Mouse (Mus musculus) limb, embryonic 15.5 days (tissue): ENCODE results near the gene Lmtk2. TPM values are rescaled to one million over a fixed set of nuclear protein-coding genes. Genes with fewer than 3 reads are reported as not detected.

ENCODE experiments used
- ATAC-seq: fragments of 200-750 bp; cut with Nextera tagmentation; 2 replicates; pipeline ENCODE4 v1.8.0; 2017; ENCODE audit warnings: low read depth, moderate TSS enrichment; ENCODE audit not compliant: insufficient number of reproducible peaks, low FRiP score, low TSS enrichment
- H3K27ac ChIP-seq: fragments of 300-500 bp; sonication (generic); 2 replicates; pipeline ENCODE4 v1.5.1; 2015; ENCODE audit warnings: moderate library complexity, mild to moderate bottlenecking, inconsistent platforms
- H3K27me3 ChIP-seq: fragments of 300-500 bp; sonication (generic); 2 replicates; pipeline ENCODE4 v1.6.1; 2015; ENCODE audit warnings: inconsistent platforms
- H3K36me3 ChIP-seq: fragments of 300-500 bp; sonication (generic); 2 replicates; pipeline ENCODE4 v1.6.1; 2015; ENCODE audit warnings: inconsistent platforms
- H3K4me1 ChIP-seq: fragments of 300-500 bp; sonication (generic); 2 replicates; pipeline ENCODE4 v1.6.1; 2015; ENCODE audit warnings: inconsistent platforms
- H3K4me2 ChIP-seq: fragments of 300-500 bp; sonication (generic); 2 replicates; pipeline ENCODE4 v1.6.1; 2015; ENCODE audit warnings: mild to moderate bottlenecking, inconsistent platforms
- H3K4me3 ChIP-seq: fragments of 300-500 bp; sonication (generic); 2 replicates; pipeline ENCODE4 v1.5.1; 2015; ENCODE audit warnings: mild to moderate bottlenecking, inconsistent platforms
- H3K9ac ChIP-seq: fragments of 300-500 bp; sonication (generic); 2 replicates; pipeline ENCODE4 v1.6.1; 2015; ENCODE audit warnings: inconsistent platforms
- H3K9me3 ChIP-seq: fragments of 300-500 bp; sonication (generic); 2 replicates; pipeline ENCODE4 v1.6.1; 2016; ENCODE audit warnings: inconsistent platforms
- WGBS: fragments of 180-500 bp; shearing (Covaris S2); methylation state at CpG from one replicate; pipeline ENCODE4 v1.1.7; 2015; 5-methylcytosine and 5-hydroxymethylcytosine counted together
- polyA plus RNA-seq: library from polyadenylated mRNA; unstranded; fragments of >200 nt; fragmentation: Nextera tagmentation; extraction: Ambion mirVana; gene quantifications from 2 replicates; pipeline ENCODE4 v1.2.1, GENCODE M21; 2015

Lmtk2 gene
- polyA plus RNA-seq, 1 experiment from 2014 or later: 3.5 TPM

DNA sequence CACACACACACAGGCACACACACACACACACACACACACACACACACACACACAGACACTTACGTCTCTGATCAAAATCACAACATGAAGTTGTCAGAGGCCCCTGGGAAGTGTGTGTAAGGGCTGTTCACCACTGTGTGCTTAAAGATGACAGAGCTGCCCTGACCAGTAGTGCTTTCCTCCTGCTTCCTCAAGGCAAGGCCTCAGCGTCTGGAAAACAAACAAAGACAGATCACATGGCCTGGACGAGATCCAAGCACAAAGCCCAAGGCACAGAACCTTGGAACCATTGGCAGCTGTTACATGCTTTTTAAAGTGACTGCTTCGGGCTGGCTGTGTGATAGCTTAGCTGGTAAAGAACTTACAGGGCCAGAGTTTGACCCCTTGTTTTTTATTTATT, 58.4 kb downstream of the Lmtk2 start:
- ATAC-seq: no peak
- Histone ChIP-seq H3K36me3 (peaks cover 9% of the 10 kb centered on the region; the same call in 1 of the 2 replicates), H3K4me3 (no peak overlapping the region), H3K27me3 (no peaks in the 10 kb centered on the region), H3K9ac (no peak overlapping the region), H3K4me1 (peaks cover 15% of the 10 kb centered on the region), H3K4me2 (no peak overlapping the region), H3K9me3 (no peaks in the 10 kb centered on the region), H3K27ac (peak overlapping the region; percentile 59; the same call in 1 of the 2 replicates)
- 29% methylated on average over 4 of the region's 4 CpGs for WGBS

- Histone ChIP-seq H3K36me3 (peaks cover 13% of the 10 kb centered on the region), H3K4me1 (peaks cover 15% of the 10 kb centered on the region), H3K27me3 (no peaks in the 10 kb centered on the region), H3K4me3 (no peak overlapping the region), H3K27ac (peak overlapping the region; percentile 59; the same call in 1 of the 2 replicates), H3K9ac (no peak overlapping the region), H3K9me3 (no peaks in the 10 kb centered on the region), H3K4me2 (no peak overlapping the region)
- 77% methylated on average over 8 of the region's 8 CpGs for WGBS
- no peak for ATAC-seq
Measured at GRCm38 (mm10) chr5:144159137-144159536, 58.9 kb downstream of the Lmtk2 start.

DNA sequence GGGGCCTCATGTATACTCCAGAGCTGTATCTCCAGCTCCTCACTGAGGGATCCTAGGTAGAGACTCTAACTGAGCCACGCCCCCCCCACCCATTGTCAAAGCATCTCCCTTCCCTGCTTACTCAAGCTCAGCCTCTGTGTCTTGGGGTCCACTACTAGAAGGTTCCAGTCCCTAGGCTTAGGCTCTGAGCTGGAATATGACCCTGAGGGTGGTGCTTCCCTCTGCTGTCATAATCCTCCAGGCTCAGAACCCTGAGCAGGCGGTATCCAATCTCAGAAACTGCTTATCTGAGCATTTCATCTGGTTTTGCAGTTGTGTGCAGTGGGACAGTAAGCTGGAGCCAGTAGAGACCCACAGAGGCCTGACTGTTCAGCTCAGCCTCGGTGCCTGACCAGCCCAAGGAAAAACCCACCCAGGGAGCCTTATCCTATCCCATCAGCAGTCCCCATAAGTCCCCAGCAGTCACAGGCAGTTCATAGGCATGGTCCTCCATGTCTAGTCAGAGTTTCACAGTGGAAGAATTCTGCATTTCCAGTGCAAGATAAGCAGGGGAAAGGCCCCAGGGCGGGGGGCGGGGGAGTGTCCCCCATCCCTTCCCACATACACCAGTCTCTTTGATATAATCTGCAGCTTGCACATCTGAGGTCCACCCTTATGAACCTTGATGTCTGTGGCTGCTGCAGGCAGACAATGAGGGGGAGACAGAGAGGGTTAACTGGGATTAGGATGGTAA, 62.0 kb downstream of the Lmtk2 start:
- Histone ChIP-seq H3K27ac (no peak overlapping the region), H3K9me3 (no peaks in the 10 kb centered on the region), H3K4me3 (no peak overlapping the region), H3K27me3 (no peaks in the 10 kb centered on the region), H3K9ac (no peak overlapping the region), H3K4me2 (no peak overlapping the region), H3K36me3 (peaks cover 21% of the 10 kb centered on the region), H3K4me1 (peaks cover 15% of the 10 kb centered on the region)
- 72% methylated on average over 5 of the region's 5 CpGs for WGBS
- no peak for ATAC-seq

DNA sequence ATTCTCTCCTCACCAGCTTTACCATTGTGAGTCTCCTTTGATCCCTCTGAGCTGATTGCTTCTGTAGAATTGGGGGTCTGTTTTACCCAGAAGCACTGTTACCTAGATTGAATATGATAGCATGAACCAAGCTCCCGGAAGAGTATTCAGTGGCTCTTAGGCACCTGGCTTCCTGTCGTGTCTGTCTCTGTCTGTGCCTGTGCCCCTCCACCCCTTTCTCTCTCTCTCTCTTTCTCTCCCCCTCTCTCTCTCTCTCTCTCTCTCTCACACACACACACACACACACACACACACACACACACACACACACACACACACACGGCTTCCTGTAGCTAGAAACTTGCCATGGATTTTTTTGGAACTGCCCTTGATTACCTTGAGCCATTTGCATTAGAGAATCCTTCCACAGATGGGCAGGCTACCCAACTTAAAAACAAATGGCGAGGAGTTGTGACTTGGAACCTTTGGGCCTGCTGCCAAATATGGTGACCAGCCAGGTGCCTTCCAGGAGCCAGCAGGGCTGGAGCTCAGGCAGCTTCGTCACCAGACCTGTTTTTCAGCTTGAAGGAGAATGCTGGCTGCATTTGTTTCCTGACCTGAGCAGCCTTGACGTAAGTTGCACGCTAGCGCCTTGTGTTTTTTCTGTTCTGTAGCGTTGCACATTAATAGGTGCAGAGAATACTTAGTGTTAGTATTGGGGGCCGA, 62.7 kb downstream of the Lmtk2 start:
- Histone ChIP-seq H3K9me3 (no peaks in the 10 kb centered on the region), H3K36me3 (peaks cover 21% of the 10 kb centered on the region), H3K4me1 (peaks cover 15% of the 10 kb centered on the region), H3K27me3 (no peaks in the 10 kb centered on the region), H3K9ac (no peak overlapping the region), H3K4me2 (no peak overlapping the region), H3K4me3 (no peak overlapping the region), H3K27ac (no peak overlapping the region)
- ATAC-seq: no peak
- WGBS: 58% methylated on average over 10 of the region's 10 CpGs

DNA sequence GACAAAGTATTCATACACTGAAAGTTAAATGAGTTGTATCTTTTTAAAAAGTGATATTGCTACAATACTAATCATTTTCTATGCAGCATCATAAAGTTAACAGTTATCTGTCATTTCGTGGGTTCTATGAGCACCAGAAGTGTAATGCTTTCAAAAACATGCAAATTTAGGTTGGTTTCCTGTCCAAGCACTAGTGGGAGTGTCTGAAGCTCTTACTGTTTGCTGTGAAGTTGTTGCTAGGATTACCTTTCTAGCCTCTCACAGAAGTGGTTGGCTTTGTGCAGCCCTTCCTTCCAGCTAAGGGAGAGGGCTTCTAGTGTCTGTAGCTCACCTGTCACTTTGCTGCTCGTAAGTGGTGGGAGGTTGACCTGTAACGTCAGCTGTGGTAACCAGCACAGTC, 65.5 kb downstream of the Lmtk2 start:
- H3K9ac ChIP-seq: no peak overlapping the region
- H3K36me3 ChIP-seq: peaks cover 35% of the 10 kb centered on the region
- no peaks in the 10 kb centered on the region for H3K27me3 ChIP-seq
- no peak for ATAC-seq
- no peak overlapping the region for H3K4me3 ChIP-seq
- H3K9me3 ChIP-seq: no peaks in the 10 kb centered on the region
- WGBS: 81% methylated on average over 3 of the region's 3 CpGs
- H3K4me1 ChIP-seq: peaks cover 7% of the 10 kb centered on the region; the same call in 1 of the 2 replicates
- no peak overlapping the region for H3K27ac ChIP-seq
- H3K4me2 ChIP-seq: no peak overlapping the region

DNA sequence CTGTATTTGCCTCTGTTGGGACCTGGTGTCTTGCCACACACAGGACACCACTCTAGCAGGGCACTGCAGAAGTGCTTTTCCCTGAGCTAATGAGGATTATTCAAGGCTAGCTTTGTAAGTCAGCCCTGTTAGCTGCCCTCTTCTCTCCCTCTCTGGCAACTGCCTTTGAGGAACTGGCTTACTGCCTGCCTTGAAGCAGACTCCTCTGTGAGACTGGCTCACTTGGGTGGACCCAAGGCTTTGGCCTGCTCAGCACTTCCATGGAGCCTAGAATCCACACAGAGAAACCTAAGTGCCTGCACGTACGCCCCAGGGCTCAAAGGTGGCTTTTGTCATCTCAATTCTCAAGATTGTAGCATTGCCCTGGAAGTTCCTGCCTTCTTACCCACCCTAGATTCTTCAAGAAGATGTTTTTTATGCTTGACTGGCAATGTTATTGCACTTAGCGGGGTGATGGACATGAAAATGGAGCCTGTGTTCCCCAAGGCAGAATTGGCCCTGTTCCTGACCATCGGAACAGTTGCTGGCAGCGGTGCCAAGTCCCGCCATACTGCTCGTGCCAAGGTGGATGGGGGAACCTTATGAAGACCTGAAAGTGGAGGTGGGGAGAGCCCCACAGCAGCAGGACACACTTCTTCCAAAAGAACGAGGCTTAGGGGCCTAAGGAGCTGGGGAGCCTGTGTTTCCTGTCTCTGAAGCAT, 69.2 kb downstream of the Lmtk2 start:
- H3K4me2 ChIP-seq: no peak overlapping the region
- ATAC-seq: no peak
- no peaks in the 10 kb centered on the region for H3K9me3 ChIP-seq
- no peak overlapping the region for H3K4me3 ChIP-seq
- no peaks in the 10 kb centered on the region for H3K4me1 ChIP-seq
- H3K9ac ChIP-seq: no peak overlapping the region
- H3K27me3 ChIP-seq: no peaks in the 10 kb centered on the region
- 65% methylated on average over 8 of the region's 8 CpGs for WGBS
- peaks cover 53% of the 10 kb centered on the region for H3K36me3 ChIP-seq
- H3K27ac ChIP-seq: peak overlapping the region; percentile 55

GRCm38 (mm10) chr5:144173648-144174047, 73.4 kb downstream of the Lmtk2 start:
- Histone ChIP-seq H3K27me3 (no peaks in the 10 kb centered on the region), H3K9ac (no peak overlapping the region), H3K4me3 (no peak overlapping the region), H3K9me3 (no peaks in the 10 kb centered on the region), H3K4me2 (no peak overlapping the region), H3K27ac (no peak overlapping the region), H3K4me1 (no peaks in the 10 kb centered on the region), H3K36me3 (peaks cover 74% of the 10 kb centered on the region)
- 95% methylated on average over 18 of the region's 18 CpGs for WGBS
- ATAC-seq: no peak

DNA sequence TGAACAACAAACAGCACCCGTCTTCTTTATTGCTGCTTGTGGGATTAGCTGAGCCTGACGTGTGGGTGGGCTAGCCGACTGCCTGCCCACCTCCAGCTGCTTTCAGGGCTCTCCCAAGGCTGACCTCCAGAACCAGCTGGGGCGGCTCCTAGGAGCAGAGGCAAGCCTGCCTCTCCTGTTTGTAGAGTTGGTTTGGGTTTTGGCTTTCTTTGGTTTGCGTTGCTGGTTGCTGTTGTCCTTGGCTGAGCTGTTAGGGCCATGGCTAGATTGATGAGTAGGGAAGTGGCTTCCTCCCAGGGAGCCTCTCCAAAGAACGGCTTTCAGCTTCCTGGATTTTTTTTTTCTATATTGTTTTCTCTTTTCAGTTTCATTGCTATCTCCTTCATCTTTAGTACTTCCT, 78.0 kb downstream of the Lmtk2 start:
- H3K9ac ChIP-seq: no peak overlapping the region
- no peak overlapping the region for H3K27ac ChIP-seq
- H3K4me2 ChIP-seq: no peak overlapping the region
- H3K36me3 ChIP-seq: peaks cover 53% of the 10 kb centered on the region
- no peaks in the 10 kb centered on the region for H3K27me3 ChIP-seq
- 48% methylated on average over 6 of the region's 6 CpGs for WGBS
- no peak for ATAC-seq
- no peaks in the 10 kb centered on the region for H3K9me3 ChIP-seq
- no peak overlapping the region for H3K4me3 ChIP-seq
- no peaks in the 10 kb centered on the region for H3K4me1 ChIP-seq

- H3K4me3 ChIP-seq: no peak overlapping the region
- no peak overlapping the region for H3K9ac ChIP-seq
- 94% methylated on average over 7 of the region's 7 CpGs for WGBS
- no peak overlapping the region for H3K27ac ChIP-seq
- H3K4me1 ChIP-seq: 0 out of 2 replicates have a peak, but pooled peaks cover 2% of the 10 kb centered on the region
- no peak for ATAC-seq
- peaks cover 39% of the 10 kb centered on the region for H3K36me3 ChIP-seq
- H3K9me3 ChIP-seq: no peaks in the 10 kb centered on the region
- H3K4me2 ChIP-seq: no peak overlapping the region
- H3K27me3 ChIP-seq: no peaks in the 10 kb centered on the region
Measured at GRCm38 (mm10) chr5:144181249-144181648, 81.0 kb downstream of the Lmtk2 start.

DNA sequence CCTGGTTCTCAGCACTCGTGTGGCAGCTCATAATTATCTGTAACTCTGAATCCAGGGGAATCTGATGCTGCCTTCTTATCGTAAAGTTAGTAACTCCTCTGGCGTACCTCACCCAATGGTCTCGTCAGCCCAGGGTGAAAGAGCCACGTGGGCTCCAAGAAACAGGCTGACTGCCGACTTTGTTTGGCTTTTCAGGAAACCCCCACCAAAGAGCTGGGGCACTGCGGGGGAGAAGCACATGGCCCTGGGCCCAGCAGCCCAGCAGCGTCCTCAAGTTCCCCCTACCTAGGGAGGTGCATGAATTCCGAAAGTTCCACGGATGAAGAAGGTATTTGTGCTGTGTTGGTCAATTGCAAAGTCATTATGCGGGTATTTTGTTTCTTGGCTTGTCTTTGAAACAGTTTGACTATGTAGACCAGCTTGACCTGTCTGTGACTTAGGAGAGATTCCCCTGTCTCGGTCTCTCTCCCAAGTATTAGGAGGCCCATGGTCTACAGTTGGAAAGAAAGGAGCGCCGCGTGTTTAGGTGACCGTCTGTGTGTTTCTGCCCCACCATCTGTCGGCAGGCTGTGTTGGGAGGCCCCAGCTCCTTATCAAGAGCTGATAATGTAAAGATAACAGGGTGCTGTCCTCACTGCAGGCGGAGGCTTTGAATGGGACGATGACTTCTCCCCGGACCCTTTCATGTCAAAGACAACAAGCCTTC, 82.5 kb downstream of the Lmtk2 start:
- ATAC-seq: no peak
- peaks cover 33% of the 10 kb centered on the region for H3K36me3 ChIP-seq

GRCm38 (mm10) chr5:144183248-144183559, 83.0 kb downstream of the Lmtk2 start:
- H3K4me3 ChIP-seq: no peak overlapping the region
- no peak overlapping the region for H3K9ac ChIP-seq
- H3K4me2 ChIP-seq: no peak overlapping the region
- H3K27ac ChIP-seq: no peak overlapping the region
- H3K36me3 ChIP-seq: peaks cover 28% of the 10 kb centered on the region
- H3K4me1 ChIP-seq: 0 out of 2 replicates have a peak, but pooled peaks cover 2% of the 10 kb centered on the region
- no peak for ATAC-seq
- H3K9me3 ChIP-seq: no peaks in the 10 kb centered on the region
- WGBS: 69% methylated on average over 8 of the region's 8 CpGs
- no peaks in the 10 kb centered on the region for H3K27me3 ChIP-seq

More for the DNA sequence above, 82.5 kb downstream of the Lmtk2 start:
- Histone ChIP-seq H3K4me1 (0 out of 2 replicates have a peak, but pooled peaks cover 2% of the 10 kb centered on the region), H3K9me3 (no peaks in the 10 kb centered on the region), H3K4me2 (no peak overlapping the region), H3K27me3 (no peaks in the 10 kb centered on the region), H3K4me3 (no peak overlapping the region), H3K9ac (no peak overlapping the region), H3K27ac (no peak overlapping the region)
- WGBS: 62% methylated on average over 20 of the region's 20 CpGs
